Mouse (Mus musculus) fibroblast of lung, adult 2 months (primary cell): Measurements from ENCODE around the gene Ccdc34.
A peak's percentile ranks its signal among the peaks of the same experiment; 100 is the strongest.

Source experiments
- DNase-seq: peaks from one replicate; pipeline ENCODE4 v3.0.0-alpha.2; 2011; ENCODE audit warnings: low read depth

Ccdc34 gene

DNA sequence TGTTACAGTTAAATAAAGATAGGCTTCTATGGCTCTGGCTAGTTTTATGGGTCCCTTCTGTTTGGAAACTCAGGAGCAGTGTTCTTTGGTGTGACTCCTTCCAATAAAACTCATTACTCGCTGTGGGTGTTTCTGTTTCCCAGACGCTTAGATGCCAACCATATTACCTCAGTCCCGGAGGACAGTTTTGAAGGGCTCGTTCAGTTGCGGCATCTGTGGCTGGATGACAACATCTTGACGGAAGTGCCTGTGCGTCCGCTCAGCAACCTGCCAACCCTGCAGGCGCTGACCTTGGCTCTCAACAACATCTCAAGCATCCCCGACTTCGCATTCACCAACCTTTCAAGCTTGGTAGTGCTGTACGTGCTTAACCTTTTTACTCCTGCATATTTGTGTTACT lies 21.2 kb upstream of the Ccdc34 start:
- DNase-seq = peak; percentile 38

DNA sequence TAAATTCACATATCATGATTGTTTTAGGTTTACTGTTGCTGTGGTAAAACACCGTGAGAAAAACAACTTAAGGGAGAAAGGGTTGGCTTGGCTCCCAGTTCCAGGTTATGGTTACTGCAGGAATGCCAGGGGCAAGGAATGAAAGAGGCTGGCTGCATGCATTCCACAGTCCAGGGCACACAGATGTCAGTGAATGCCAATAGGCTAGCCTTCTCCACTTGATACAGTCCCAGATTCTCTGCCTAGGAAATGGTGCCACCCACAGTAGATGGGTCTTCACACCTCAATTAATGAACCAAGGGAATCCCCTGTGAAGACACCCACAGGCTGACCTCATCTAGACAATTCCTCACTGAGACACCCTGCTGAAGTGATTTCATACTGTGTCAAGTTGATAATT lies 12.9 kb upstream of the Ccdc34 start:
- no peak for DNase-seq

DNA sequence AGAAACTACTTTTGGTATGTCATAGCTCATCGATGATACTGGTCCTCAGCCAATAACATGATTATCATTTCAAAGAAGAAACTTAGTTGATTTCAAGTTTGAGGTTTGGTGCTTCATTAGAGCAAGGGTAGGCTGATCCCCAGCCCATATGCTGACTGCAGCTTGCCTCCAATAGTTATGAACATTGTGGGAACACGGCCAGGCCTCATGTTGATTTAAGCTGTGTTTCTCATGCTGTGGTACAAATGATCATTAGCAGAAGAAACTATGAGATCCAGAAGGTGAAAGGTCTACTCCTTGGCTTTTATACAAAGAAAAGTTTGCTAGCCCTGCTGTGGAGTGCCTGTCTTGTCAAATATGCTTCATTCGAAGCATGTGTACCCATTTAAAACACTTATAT lies 12.5 kb upstream of the Ccdc34 start:
- no peak for DNase-seq

DNA sequence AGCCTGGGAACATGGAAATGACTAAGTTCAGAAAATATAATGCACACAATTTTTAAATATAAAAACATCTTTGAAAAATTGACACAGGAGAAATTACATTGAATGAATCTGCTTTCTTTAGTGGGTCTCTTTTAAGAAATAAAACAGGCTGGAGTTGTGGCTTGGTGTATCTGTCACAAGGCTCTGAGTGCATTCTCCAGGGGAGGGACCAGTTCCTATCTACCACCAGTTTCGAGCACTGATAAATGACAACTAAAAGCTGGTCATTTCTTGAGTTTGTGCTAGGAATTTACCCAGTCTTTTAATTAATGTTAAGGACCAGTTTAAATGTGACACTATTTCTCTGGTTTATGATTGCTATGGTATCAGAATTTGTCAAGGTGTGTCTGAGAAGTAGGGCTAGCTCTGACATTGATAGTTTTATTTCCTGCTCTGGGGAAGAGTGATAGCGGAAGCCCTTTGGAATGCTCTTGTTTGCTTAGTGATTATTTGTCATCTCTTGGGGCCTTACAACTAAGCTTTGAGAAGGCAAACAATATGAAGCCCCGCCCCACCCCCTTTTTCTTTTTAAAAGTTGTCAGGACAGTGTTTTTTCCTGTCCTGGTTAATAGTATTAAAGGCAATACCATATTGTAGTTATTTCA lies 11.9 kb upstream of the Ccdc34 start:
- no peak for DNase-seq

DNA sequence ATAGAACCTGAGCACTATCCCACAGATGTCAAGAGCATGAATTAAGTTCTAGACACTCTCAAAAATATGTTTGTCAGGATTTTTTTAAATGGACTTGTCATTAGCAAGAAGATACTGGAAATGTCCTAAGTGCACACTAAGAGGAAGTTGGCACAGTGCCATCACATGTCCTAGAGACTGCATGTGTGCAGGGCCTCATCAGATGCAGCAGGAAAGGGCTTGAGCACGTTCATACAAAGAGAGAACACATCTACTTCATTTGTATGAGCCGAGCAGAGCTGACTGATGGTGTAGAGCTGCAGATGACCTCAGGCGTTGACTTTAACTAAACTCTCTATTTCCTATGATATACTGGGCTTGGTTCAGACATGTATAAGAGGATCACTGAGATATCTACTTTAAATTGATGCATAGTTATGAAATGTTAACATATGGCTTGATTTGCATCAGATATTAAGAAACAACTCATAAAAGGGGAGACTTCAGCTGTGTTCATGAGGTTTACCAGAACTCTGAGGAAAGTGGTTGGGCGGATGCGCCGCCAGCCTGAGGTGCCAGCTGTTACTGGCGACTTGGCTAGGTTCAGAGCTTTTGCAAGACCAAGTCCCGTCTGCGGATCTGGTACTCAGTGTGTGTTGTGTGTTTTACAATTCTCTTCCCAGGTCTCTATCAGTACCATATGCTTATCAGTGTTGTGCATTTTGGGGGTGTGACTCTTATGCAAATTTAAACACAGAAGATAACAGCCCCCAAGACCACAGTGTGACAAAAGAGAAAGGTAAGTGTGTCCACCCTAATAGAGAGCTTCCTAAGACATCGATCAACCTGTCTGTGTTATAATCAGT lies 10.0 kb upstream of the Ccdc34 start:
- DNase-seq = no peak

DNA sequence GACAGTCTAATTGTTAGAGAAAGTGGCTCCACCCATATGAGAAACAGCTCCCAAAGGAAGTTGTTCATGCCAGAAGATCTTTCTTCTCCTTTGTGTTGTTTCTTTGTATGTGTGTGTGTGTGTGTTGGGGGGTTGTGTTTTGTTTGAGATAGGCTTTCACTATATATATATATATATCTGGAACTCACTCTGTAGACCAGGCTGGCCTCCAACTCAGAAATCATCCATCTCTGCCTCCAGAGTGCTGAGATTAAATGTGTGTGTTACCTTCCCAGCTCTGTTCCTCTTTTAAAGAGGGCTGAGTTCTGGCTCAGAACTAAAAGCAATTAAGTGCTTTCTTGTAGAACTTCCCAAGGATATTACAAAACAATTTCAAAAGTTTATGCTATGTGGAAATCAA lies 8.2 kb upstream of the Ccdc34 start:
- no peak for DNase-seq

DNA sequence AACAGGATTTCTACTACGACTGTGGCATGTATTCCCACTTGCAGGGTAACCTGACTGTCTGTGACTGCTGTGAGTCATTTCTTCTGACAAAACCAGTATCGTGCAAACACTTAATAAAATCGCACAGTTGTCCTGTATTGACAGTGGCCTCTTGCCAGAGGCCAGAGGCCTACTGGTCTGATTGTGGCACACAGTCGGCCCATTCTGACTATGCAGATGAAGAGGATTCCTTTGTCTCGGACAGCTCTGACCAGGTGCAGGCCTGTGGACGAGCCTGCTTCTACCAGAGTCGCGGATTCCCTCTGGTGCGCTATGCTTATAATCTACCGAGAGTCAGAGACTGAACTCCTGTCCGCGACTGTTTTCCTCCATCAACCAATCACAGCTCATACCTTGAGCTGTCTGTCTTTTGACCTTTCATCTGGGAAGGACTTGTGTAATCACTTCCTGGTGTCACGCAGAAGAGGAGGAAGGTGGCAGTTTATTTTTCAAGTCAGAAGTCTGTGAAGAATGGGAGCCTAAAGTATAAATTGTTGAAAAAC lies 5.4 kb upstream of the Ccdc34 start:
- no peak for DNase-seq

DNA sequence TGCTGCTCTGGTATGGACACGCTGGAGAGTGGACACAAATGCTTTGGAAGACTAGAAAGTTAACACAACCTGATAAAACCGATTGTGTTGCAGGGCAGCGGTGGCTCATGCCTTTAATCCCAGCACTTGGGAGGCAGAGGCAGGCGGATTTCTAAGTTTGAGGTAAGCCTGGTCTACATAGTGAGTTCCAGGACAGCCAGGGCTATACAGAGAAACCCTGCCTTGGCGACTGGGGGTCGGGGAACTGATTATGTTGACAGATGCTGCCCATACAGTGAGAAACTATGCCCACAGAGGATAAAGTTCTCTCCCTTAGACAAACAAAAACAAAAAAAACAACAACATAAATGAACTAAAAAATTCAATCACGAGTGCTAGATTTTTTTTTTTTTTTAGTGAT lies 530 bp upstream of the Ccdc34 start:
- no peak for DNase-seq

DNA sequence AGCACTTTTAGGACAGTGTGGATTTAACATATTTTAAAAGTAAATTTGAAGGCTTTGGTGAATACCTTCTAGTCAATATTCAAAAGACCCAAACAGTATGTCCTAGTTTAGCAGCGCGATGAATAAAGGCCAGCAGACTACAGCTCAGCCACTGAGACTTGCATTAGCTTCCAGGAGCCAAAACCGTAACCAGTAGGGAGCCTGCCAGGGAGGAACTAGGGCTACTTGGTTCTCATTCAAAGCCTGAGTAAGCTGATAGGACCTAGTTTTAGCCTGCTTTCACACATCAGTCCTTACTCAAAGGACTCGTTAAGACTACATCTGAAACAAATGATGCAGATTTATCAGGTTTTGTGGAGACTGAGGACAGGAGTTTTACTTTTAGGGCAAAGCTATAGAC lies 2.0 kb downstream of the Ccdc34 start:
- no peak for DNase-seq

DNA sequence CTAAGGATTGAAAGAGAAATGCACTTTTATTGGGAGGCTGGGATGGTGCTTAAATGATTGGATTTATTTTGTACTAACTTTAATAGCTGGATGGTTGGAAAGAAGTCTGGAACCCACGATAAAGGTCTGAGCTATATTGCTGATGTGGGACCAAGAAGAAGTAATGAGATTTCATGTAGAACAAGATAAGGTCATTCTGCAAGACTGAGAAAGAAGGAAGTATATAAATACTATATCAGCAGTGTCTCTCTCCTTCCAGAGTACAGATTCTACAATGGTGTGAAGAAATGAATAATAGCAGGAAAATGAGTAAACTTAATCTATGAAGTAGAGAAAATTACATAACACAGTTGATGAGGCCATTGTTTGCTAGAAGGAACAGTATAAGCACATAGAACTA lies 2.8 kb downstream of the Ccdc34 start:
- DNase-seq = no peak

DNA sequence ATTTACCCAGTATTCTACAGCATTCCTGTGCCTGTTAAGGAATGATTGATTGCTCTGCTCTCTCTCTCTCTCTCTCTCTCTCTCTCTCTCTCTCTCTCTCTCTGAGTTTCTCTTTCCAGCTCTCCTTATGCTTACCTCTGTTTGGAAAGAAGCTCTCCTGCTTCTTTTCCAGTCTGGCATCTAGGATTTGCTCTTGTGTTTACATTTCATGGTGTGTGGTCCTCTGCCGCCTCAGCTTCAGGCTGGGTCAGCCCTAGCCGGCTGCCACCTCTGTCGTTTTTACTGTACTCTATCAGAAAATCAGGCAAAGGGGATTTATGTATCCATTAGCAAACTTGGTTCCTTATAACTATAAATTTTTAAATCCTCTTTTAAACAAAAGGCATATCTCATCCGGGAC lies 18.6 kb downstream of the Ccdc34 start:
- DNase-seq = no peak

DNA sequence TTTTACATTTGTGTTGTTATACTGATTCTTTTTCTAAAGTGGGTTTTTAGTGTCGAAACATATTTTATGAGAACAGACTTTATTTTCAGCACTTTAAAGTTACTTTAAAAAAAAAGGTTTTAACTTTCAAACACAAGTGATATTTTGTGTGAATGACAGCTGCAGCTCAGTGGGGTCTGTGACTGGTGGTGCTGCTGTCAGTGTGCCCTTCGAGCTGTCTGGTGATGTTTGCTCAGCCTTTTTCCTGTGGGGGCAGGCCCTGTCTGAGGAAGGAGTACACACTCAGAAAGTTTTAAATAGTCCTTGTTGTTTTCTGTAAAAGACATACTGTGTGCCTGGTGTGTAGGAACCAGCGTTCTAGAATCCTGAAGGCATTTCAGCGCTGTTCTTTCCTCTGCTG lies 19.0 kb downstream of the Ccdc34 start:
- DNase-seq = no peak

DNA sequence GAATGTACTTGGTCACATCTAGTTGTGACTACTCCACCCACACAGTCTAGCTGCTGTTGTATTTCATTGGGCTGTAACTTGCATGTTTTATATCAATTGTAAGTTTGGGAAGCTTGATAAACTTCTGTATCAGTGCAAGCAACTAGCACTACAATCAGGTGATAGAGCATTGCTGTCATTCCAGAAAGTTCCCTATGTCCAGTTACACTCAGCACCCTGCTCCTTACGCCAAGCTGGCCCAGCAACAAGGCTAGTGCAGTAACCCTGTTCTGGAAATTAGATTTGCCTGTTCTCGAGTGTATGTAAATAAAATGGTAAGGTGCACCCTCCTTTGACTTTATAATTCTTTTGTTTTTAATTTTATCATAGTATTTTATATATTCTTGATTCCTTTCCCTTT lies 19.6 kb downstream of the Ccdc34 start:
- no peak for DNase-seq

DNA sequence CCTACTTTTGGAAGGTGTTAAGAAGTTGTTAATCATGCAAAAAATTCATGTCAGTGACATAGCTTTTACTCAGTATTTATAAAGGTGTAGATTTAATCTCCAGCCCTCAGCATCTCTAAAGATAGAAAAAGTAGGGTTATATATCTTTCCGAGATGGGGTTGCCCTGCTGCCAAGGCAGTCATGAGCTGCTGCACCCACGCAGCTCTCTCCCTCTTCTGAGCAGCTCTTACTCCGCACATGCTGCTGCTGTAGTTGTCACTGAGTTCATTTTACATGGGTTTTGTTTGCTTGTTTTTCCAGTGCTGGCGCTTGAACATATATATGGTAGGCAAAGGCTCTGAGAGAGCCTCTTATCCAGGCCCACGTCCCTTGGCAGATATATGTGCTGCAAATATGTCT lies 20.7 kb downstream of the Ccdc34 start:
- no peak for DNase-seq

DNA sequence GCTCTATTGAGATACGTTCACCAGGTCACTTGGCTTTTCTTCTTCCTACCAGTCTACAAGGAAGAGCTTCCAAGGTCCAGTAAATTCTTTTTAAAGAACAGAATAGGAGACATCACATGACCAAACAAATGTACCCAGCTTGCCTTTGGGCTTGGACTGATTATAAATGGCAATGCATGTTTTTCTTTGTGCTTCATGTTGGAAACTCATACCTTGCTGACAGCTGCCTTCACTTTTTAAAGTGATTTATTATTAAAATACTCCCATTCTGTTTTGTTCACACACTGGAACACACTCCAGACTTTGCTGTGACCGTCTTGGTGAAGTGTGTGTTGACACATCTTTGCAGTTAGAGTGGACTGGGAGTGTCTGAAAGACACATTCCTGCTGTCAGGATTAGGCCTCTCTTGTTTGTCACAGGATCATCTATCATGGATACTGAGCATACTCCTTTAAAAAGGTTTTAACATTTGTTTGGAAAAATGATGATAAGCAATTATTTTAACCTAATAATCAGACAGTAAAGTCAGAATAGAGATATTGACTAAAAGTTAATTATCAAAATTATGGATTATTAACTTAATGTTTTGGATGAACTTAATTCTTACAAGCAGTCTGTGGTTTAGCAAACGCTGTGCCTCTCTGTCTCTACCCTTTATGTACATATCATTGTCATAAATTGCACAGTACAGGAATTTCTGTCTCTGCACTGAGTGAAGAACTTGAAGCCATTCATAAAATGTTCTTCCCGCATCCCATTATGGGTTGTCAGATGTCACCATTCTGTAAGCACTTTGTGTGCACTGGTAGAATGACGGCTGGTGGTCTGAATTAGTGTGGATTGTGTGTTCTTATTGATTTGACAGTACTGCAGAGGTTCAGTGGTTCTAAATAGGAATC lies 25.5 kb downstream of the Ccdc34 start:
- peak; percentile 10 for DNase-seq

DNA sequence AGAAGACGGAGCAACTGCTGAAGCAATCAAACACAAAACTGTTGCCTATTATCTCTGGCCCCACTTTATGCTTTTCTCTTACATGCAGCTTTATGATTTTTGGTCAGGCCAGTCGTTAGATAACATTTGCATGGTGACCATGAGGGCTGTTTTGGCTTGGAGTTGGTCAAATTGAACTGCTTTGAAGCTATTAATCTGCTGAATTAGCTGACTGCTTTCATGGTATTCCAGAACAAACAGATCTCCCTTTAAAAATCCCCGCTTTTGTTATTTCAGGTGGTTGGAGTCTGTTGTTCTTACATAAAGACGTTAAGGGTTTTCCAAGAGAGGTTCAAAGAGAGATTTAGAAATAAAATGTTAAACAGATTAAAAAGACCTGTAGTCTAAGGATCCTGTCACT lies 40.8 kb downstream of the Ccdc34 start:
- no peak for DNase-seq

DNA sequence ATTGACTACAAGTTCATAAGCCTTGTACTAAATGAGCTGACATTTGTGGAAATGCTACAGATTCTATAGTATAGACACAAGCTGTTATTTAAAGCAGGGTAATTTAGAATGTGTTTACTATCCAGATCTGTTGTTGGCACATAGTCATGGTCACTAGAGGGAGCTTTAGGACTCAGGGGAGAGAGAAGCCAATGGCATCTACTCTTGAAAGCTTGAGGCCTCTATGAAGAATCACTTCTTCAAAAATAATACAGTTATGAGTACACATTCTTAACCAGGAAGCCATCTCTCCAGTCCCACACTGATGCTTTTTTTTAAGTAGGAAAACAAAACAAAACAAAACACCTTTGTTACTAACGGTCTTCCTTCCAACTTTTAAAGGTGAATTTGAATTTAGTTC lies 45.5 kb downstream of the Ccdc34 start:
- DNase-seq = no peak

DNA sequence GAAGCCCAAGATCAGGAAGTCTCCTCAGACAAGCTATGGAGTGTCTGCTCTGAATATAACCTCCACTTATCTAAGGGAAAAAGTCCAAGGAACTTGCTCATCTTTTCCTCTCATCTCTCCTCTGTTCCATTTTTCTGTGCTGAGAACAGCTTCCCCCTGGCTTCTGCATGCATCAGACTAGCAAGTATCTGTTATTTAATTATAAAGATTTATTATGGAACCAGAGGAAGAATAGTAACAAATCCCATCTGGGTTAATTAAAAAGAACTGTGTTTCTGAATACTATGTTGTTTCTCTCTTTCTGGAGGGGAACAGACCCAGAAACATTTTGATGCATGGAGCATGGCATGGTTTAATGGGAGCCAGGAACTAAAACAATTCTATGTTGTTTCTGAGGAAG lies 51.3 kb downstream of the Ccdc34 start:
- DNase-seq = no peak

DNA sequence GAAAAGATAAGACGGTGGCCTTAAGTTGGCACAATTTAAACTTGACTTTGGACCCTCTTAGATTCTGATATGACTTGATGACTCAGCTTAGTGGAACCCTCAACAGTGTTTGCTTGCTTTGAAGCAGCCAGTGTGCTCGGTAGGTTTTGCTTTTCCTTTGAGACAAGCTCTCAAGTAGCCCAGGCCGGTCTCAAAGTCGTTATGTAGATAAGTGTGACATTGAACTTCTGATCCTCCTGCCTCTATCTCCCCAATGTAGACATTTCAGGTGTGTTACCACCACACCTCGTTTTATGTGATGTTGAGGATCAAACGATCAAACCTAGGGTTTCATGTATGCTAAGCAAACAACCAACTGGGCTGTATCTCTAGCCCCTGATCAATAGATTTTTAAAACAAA lies 55.4 kb downstream of the Ccdc34 start:
- no peak for DNase-seq

DNA sequence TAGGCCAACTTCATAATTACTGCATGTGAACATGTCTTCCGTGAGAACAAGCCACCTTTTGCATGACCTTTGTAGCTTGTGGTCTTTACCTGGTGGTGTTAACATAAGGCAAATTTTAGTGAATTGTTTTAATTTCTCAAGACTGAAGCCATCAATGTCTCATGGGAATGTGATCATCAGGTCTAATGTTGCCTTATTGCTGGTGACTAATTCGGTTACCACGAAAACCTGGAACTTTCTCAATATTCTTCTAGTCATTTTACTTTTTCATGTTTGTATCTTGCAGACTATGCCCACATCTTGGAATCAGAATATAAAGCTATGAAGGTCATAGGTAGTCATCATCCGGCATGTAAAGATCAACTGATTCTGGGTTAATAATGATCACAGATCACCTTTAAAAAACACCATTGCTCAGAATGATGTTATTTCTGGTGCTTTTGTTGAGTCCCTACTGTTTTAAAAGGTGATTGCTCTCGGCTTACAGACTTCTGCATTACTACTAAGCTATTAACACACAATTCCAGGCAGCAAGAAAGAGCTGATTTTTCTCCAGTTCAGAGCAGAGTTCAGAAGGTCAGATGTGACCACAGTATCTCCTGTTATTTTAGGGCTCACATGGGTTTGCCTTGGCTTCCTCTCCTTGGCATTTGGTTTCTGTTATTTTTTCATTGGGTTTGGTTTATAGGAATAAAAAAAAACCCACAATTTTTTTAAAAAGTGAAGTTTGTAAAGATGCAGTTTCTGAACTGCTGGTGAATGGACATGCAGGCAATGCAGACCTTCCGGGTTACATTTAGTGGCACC lies 57.2 kb downstream of the Ccdc34 start:
- peak; percentile 69 for DNase-seq

DNA sequence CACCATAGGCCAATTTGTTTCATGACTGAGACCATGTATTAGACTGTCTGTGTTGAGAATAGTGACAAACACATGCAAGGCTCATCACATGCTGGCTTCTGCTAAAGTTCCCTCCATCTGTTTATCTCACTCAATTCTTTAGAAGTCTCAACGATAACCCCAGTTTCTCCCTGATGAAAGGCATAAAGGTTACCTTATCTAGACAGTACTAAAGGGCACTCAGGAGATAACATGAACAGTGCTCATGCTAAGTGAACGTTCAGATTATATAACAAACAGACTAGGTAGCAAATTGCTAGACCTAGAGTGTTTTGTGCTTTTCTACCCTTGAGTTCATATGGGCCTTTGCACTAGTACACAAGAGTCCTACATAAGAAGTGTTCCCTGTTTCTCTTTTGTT lies 59.6 kb downstream of the Ccdc34 start:
- DNase-seq = no peak

DNA sequence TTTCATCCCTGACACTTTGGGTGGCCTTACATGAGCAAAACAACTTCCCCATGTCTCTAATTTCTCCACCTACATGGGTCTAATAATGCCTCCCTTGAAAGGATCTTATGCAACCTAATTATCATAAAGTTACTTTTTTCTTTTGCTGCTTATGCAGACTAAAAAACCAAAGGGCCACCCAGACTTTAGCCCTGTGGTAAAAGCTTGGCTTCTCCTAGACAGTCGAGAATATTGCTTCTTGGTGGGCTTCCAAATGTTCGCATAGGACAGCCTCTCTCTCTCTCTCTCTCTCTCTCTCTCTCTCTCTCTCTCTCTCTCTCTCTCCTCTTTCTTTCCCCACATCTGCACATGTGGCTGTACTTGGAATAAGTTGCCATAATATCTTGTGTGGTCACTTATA lies 60.0 kb downstream of the Ccdc34 start:
- no peak for DNase-seq
